Mouse (Mus musculus): ENCODE results near the gene Dcaf6. TPM values are rescaled to one million over a fixed set of nuclear protein-coding genes. Genes with fewer than 3 reads are reported as not detected.
A peak's percentile ranks its signal among the peaks of the same experiment; 100 is the strongest.

The Dcaf6 gene
- total RNA-seq, 4 experiments from 2014 or later, result 77.9 to 92.0 (median 86.1) TPM

GRCm38 (mm10) chr1:165322934-165323333 is 137.3 kb downstream of the Dcaf6 start:
- no peak for DNase-seq (ENCODE audit: low spot score in 2 of 2)

- DNase-seq (ENCODE audit: low spot score in 2 of 2), result no peak
Measured at GRCm38 (mm10) chr1:165321891-165322290, 138.4 kb downstream of the Dcaf6 start.

- no peak for DNase-seq (ENCODE audit: low spot score in 2 of 2)
Measured at GRCm38 (mm10) chr1:165321393-165321861, 138.8 kb downstream of the Dcaf6 start.

GRCm38 (mm10) chr1:165320141-165320934 is 139.9 kb downstream of the Dcaf6 start:
- peak; percentile 56 to 72 for DNase-seq (ENCODE audit: low spot score in 2 of 2)

GRCm38 (mm10) chr1:165316361-165316760 is 143.9 kb downstream of the Dcaf6 start:
- no peak for DNase-seq (ENCODE audit: low spot score in 2 of 2)

- DNase-seq (ENCODE audit: low spot score in 2 of 2), result no peak
Measured at GRCm38 (mm10) chr1:165308180-165308579, 152.1 kb downstream of the Dcaf6 start.

GRCm38 (mm10) chr1:165304341-165304740 is 155.9 kb downstream of the Dcaf6 start:
- peak in 1 of 2 experiments; percentile 59 for DNase-seq (ENCODE audit: low spot score in 2 of 2)

GRCm38 (mm10) chr1:165303209-165303608 is 157.1 kb downstream of the Dcaf6 start:
- DNase-seq (ENCODE audit: low spot score in 2 of 2), result no peak

GRCm38 (mm10) chr1:165302455-165303208 is 157.6 kb downstream of the Dcaf6 start:
- DNase-seq (ENCODE audit: low spot score in 2 of 2), result no peak

GRCm38 (mm10) chr1:165301567-165301966 is 158.7 kb downstream of the Dcaf6 start:
- no peak for DNase-seq (ENCODE audit: low spot score in 2 of 2)

- no peak for DNase-seq (ENCODE audit: low spot score in 2 of 2)
Measured at GRCm38 (mm10) chr1:165301108-165301507, 159.2 kb downstream of the Dcaf6 start.

GRCm38 (mm10) chr1:165295489-165295888 is 164.8 kb downstream of the Dcaf6 start, which contains the start of gene Gpr161:
Gpr161 (plus strand) TSS chr1:165295789.
- no peak for DNase-seq (ENCODE audit: low spot score in 2 of 2)

GRCm38 (mm10) chr1:165291606-165292005 is 168.7 kb downstream of the Dcaf6 start:
- no peak for DNase-seq (ENCODE audit: low spot score in 2 of 2)

- no peak for DNase-seq (ENCODE audit: low spot score in 2 of 2)
Measured at GRCm38 (mm10) chr1:165289831-165290230, 170.4 kb downstream of the Dcaf6 start.

- DNase-seq (ENCODE audit: low spot score in 2 of 2), result peak; percentile 53 to 54
Measured at GRCm38 (mm10) chr1:165288165-165288564, 172.1 kb downstream of the Dcaf6 start.

GRCm38 (mm10) chr1:165284096-165284495 is 176.2 kb downstream of the Dcaf6 start:
- no peak for DNase-seq (ENCODE audit: low spot score in 2 of 2)

- no peak for DNase-seq (ENCODE audit: low spot score in 2 of 2)
Measured at GRCm38 (mm10) chr1:165282967-165283345, 177.3 kb downstream of the Dcaf6 start.

GRCm38 (mm10) chr1:165282222-165282966 is 177.9 kb downstream of the Dcaf6 start:
- no peak for DNase-seq (ENCODE audit: low spot score in 2 of 2)

GRCm38 (mm10) chr1:165281351-165282221 is 178.7 kb downstream of the Dcaf6 start:
- DNase-seq (ENCODE audit: low spot score in 2 of 2), result no peak

GRCm38 (mm10) chr1:165280741-165281140 is 179.5 kb downstream of the Dcaf6 start:
- no peak for DNase-seq (ENCODE audit: low spot score in 2 of 2)

Data from layer of hippocampus, adult 8-10 months (tissue).